Mouse (Mus musculus): Measurements from ENCODE around the gene Asf1b.
"Not testable (repeated sequence)": the region's sequence is repeated elsewhere in the genome, so short reads cannot be mapped to it uniquely, and the experiment has no call there.

The Asf1b gene

GRCm38 (mm10) chr8:83996567-83997505 lies 41.5 kb downstream of the Asf1b start:
- peak; percentile 77 for DNase-seq (ENCODE audit: low read depth)

DNA sequence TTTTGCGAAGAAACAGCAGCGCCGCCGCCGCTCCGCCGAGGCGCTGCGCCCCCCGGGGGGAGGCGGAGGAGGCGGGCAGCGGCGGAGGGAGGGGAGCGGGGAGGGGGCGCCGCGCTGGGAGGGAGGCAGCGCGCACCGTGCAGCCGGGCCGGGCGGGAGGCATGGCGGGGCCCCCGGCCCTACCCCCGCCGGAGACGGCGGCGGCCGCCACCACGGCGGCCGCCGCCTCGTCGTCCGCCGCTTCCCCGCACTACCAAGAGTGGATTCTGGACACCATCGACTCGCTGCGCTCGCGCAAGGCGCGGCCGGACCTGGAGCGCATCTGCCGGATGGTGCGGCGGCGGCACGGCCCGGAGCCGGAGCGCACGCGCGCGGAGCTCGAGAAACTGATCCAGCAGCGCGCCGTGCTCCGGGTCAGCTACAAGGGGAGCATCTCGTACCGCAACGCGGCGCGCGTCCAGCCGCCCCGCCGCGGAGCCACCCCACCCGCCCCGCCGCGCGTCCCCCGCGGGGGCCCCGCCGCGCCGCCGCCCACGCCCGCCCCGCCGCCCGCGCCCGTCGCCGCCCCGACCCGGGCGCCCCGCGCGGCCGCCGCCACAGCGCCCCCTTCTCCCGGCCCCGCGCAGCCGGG lies 42.3 kb downstream of the Asf1b start, which contains the start of gene Samd1:
Samd1 (plus strand) TSS at position 162 of the 631 bp plus-strand sequence.
- no peak for DNase-seq (ENCODE audit: low read depth)

DNA sequence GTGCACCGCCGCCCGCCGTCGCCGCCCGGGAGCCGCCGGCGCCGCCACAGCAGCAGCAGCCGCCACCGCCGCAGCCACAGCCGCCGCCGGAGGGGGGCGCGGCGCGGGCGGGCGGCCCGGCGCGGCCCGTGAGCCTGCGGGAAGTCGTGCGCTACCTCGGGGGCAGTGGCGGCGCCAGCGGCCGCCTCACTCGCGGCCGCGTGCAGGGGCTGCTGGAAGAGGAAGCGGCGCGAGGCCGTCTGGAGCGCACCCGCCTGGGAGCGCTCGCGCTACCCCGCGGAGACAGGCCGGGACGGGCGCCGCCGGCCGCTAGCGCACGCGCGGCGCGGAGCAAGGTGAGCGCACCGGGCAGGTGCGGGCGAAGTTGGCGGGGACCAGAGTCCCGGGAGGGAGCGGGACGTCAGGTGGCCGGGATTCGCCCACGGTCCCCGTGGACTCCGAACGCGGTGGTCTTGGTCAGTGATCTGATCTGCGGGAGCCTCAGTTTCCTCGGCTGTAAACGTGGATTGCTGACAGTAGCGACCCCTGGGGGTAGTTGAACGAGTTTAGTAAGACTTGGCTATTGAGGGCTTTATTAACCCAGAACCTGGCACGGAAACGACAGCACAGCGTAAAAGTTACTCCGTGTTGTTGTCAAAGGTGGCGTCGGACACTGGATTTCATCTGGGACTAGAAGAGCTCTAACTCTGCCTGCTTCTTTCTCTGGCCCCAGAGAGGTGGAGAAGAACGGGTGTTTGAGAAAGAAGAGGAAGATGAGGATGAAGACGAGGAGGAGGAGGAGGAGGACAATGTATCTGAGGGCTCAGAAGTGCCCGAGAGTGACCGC lies 43.1 kb downstream of the Asf1b start:
- DNase-seq (ENCODE audit: low read depth) = peak; percentile 66

DNA sequence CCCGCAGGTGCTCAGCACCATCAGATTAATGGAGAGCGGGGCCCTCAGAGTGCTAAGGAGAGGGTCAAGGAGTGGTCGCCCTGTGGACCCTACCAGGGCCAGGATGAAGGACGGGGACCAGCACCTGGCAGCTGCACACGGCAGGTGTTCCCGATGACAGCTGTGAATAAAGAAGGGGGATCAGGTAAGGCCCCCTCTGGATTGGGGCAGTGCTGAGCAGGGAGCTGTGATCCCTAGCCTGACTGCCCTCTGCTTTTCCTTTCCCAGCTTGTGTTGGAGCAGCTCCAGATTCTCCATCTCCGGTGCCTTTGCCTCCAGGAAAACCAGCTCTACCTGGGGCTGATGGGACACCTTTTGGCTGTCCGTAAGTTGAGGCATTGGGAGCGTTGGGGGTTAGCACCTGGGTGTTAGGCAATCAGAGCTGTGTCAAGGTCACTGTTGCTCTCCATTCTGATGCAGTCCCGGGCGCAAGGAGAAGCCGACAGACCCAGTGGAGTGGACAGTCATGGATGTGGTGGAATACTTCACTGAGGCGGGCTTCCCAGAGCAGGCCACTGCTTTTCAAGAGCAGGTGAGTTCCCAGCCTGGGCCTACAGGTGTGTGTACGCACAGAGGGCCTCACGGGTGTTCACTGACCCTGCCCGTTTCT lies 43.9 kb downstream of the Asf1b start:
- no peak for DNase-seq (ENCODE audit: low read depth)

- no peak for DNase-seq (ENCODE audit: low read depth)
Observed at GRCm38 (mm10) chr8:83999825-84000224, 44.5 kb downstream of the Asf1b start.

DNA sequence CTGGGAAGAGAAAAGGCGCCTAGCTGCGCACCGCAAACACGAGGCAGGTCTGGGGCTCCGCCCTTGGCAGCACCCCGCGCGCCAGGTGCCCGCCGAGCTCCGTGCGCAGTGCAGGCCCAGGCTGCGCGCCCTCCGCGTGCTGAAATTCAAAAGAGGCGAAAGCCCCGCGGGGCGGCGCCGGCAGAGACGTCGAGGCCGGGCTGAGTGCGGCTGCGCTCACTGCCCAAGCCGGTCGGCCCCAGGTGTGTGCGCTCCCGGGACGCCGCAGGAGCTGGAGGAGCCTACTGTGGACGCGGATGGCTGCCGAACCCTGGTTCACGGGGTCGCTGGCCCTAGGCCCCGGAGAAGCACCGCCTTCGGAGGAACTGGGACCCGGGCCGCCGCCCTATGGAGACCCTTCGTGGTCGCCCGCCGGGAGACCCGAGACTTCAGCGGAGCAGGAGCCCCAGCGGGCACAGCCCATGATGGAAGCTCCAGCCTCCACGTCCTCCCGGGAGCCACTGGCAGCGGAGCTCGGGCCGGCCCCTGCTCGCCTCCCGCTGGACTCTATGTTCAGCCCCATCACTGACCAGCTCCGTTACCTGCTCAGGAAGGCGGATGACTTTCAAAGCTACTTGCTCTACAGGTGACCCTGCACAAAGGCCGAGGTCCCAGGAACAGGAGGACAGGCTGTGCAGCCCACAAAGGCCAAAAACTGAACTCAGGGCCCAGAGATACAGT lies 46.1 kb downstream of the Asf1b start, which contains the start of gene 1700067K01Rik:
1700067K01Rik (plus strand) TSS at position 222 of the 720 bp plus-strand sequence.
- DNase-seq (ENCODE audit: low read depth) = no peak

DNA sequence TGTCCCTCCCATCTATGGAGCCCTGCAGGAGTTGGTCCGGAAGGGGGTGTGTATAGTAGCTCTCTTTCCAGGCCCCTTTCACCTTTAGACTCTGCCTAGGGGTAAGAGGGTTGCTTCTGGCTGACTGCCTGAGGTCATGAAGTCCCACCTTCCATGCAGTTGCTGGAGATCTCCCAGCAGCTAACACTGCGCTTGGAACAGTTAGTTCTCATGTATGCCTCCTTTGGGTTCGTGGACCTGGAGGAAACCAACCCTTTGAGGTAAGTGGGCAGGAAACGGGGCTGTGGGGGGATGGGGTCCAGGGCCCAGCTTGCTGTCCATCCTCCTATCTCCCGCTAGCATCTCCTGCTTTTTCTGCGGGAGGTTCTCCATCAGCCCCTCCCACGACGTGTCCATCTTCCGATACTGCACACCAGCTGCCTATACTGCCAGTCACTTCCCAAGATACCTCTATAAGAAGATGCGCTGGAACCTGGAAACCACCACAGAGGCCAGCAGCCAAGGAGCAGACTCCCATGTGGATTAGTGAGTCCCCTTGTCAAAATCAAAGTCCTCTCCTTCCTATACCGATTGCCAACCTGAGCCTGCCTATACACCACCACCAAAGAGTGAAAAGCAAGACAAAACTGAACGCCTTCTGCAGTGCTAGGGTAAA lies 47.8 kb downstream of the Asf1b start:
- no peak for DNase-seq (ENCODE audit: low read depth)

GRCm38 (mm10) chr8:84003612-84004246 lies 48.4 kb downstream of the Asf1b start:
- DNase-seq (ENCODE audit: low read depth) = no peak

GRCm38 (mm10) chr8:84004533-84005201 lies 49.4 kb downstream of the Asf1b start:
- DNase-seq (ENCODE audit: low read depth) = peak; percentile 88

GRCm38 (mm10) chr8:84005502-84005901 lies 50.2 kb downstream of the Asf1b start:
- DNase-seq (ENCODE audit: low read depth) = not testable (repeated sequence)

- DNase-seq (ENCODE audit: low read depth) = no peak
Observed at GRCm38 (mm10) chr8:84008362-84008761, 53.1 kb downstream of the Asf1b start.

DNA sequence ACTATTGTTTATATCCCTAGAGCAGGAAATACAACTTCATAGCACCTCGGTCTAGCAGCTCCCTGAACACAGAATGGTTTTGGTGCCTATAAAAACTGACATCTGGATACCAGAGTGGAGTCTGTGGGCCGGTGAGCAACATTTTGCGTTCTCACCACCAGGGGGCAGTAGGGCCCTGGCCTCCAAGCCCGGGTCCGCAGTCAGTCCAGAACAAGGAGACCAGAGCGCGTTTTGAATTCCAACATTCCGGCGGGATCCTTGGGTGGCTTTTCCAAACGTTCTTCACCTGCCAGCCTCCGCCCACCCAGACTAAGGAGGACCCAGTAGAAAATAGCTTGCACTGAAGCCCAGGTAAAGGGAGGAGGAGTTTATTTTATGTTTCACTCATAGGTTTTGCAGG lies 54.6 kb downstream of the Asf1b start:
- peak; percentile 58 for DNase-seq (ENCODE audit: low read depth)

- peak; percentile 52 for DNase-seq (ENCODE audit: low read depth)
Observed at GRCm38 (mm10) chr8:84010625-84011611, 55.6 kb downstream of the Asf1b start.

DNA sequence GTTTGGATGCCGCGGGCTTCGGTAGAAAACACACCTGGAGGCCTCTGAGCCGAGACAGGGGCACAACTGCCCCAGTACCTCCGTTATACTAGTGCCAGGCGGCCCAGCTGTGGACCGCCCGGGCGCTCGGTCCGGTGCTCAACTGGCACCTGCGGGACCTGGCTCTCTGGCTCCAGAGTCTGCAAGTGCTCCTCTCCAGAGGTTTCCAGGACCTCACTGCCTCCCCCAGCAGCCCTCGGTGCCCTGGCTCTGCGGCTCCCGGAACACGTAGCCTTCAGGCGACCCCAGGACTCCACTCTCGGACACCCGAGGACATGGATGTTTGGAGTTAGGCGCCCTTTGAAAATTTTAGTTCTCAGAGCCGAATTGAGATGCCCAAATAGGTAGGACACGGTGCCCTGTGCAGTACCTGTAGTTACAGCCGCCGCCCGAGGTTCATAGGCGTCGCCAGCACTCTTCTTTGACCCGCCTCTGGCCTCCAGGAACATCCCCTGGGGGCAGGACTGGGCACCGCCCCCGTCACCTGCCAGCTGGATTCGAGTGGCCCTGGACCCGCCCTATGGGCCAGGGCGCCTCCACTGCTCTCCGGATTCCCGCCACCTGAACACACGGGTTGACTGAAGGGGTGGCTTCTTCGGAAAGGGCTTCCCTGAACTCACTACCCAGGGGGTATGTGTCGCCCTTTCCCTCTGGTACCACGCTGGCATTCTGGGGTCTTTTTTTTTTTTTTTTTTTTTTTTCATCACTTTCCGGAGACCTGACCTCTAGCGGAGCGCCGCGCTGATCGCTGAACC lies 56.6 kb downstream of the Asf1b start, which contains the start of gene 2210011C24Rik:
2210011C24Rik (minus strand) TSS at position 467 of the 794 bp plus-strand sequence.
- DNase-seq (ENCODE audit: low read depth) = no peak

DNA sequence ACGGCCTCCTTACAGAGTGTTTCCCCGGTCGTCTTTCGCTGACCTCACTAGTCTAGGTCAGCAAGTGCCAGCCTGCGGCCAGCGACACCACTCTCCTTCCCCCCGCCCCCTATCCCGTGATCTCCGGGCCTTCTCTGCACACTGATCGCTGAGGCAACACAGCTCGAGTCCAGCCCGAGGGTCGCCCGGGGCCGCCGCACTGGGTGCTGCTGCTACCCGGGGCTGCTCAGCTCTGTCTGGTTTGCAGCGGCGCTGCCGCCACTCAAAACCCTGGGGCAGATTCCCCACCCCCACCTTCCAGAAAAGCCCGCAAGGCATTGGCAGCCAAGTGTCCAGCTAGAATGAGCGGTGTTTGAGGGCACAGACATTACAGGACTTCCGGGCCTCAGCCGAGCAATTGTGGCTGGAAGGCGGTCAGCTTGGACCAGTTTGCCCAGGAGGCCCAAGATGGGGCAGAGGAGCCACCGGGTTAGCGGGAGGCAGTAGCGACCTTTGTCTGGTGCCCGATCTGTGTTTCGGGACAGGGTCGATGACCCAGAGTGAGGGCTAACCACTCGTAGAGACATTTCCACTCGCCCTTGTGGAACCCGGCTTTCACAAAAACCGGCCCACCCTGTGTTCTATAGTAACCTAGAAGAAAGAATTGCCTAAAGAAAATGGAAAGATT lies 57.3 kb downstream of the Asf1b start:
- DNase-seq (ENCODE audit: low read depth) = no peak

- DNase-seq (ENCODE audit: low read depth) = no peak
Observed at GRCm38 (mm10) chr8:84015833-84016232, 60.5 kb downstream of the Asf1b start.

DNA sequence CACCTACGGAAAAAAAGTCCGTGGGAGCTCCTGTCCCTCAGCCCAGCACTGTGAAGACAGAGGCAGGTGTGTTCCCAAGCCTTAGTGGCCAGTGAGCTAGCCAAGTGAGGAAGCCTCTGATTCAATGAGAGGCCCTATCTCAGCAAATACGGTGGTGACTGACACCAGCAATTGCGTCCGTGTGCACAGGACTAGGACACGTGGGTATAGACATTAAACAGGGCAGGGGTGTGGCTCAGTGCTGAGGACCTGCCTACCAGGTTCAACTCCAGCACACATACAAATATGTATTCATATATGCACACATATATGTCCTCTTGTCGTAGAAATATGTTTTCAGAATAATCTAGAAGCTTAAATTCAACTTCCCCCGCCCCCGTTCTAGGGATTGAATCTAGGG lies 64.4 kb downstream of the Asf1b start:
- DNase-seq (ENCODE audit: low read depth) = no peak

Data from c-Kit-positive CD71-positive TER-119-negative erythroid progenitor cells, embryonic 14.5 days (primary cell).